Mouse (Mus musculus) thymus, adult 2 months (tissue): ENCODE data around the gene Tbx6.

Experiments used
- CTCF ChIP-seq: fragments of 200-500 bp; IDR thresholded peaks from 2 replicates; pipeline ENCODE4 v1.5.1; 2012; ENCODE audit warnings: mild to moderate bottlenecking, control low read depth, low read length, moderate library complexity, borderline replicate concordance; ENCODE audit not compliant: control insufficient read depth, poor library complexity, insufficient read depth; ENCODE audit errors: extremely low read depth
- POLR2A ChIP-seq: fragments of 200-500 bp; IDR thresholded peaks from 2 replicates; pipeline ENCODE4 v1.6.1; 2012; ENCODE audit warnings: mild to moderate bottlenecking, low read length, control low read depth, moderate library complexity; ENCODE audit not compliant: control insufficient read depth, poor library complexity, insufficient read depth; ENCODE audit errors: extremely low read depth

GRCm38 (mm10) chr7:126831539-126831938, 50.3 kb downstream of the Tbx6 start, which contains the start of gene 4930451I11Rik:
- TF ChIP-seq POLR2A, result no peak
- no peak for TF ChIP-seq CTCF
